Mouse (Mus musculus) midbrain, embryonic 11.5 days (tissue): ENCODE measurements at regions not wholly inside any gene's neighbourhood (a gene's known extent, or its start where the extent isn't known, plus 50 kb on each side); places are given as distances from the start of the nearest gene placed in this dataset.

Experiments used
- ATAC-seq: fragments of 200-750 bp; cut with Nextera tagmentation; 2 replicates; pipeline ENCODE4 v1.8.0; 2017; ENCODE audit warnings: moderate TSS enrichment, moderate library complexity; ENCODE audit not compliant: low FRiP score
- DNase-seq: peaks from one replicate; pipeline ENCODE4 v3.0.0; 2015; ENCODE audit warnings: low spot score; ENCODE audit errors: missing footprints
- H3K27ac ChIP-seq: fragments of 300-500 bp; sonication (generic); 2 replicates; pipeline ENCODE4 v1.5.1; 2014; ENCODE audit warnings: low read depth, low read length
- H3K27me3 ChIP-seq: fragments of 300-500 bp; sonication (generic); 2 replicates; pipeline ENCODE4 v1.6.1; 2014; ENCODE audit warnings: mild to moderate bottlenecking, low read length, moderate library complexity, mixed read lengths; ENCODE audit not compliant: control insufficient read depth, insufficient read depth
- H3K36me3 ChIP-seq: fragments of 300-500 bp; sonication (generic); 2 replicates; pipeline ENCODE4 v1.6.1; 2014; ENCODE audit warnings: mild to moderate bottlenecking, low read length, moderate library complexity, mixed read lengths; ENCODE audit not compliant: control insufficient read depth, insufficient read depth
- H3K4me1 ChIP-seq: fragments of 300-500 bp; sonication (generic); 2 replicates; pipeline ENCODE4 v1.6.1; 2014; ENCODE audit warnings: low read length; ENCODE audit not compliant: control insufficient read depth, insufficient read depth
- H3K4me2 ChIP-seq: fragments of 300-500 bp; sonication (generic); 2 replicates; pipeline ENCODE4 v1.6.1; 2014; ENCODE audit warnings: mild to moderate bottlenecking, moderate library complexity
- H3K4me3 ChIP-seq: fragments of 300-500 bp; sonication (generic); 2 replicates; pipeline ENCODE4 v1.5.1; 2014; ENCODE audit warnings: low read depth, low read length
- H3K9ac ChIP-seq: fragments of 300-500 bp; sonication (generic); 2 replicates; pipeline ENCODE4 v1.6.1; 2014; ENCODE audit warnings: low read length
- H3K9me3 ChIP-seq: fragments of 300-500 bp; sonication (generic); 2 replicates; pipeline ENCODE4 v1.6.1; 2016; ENCODE audit warnings: low read length; ENCODE audit not compliant: control insufficient read depth
- WGBS: fragments of 180-500 bp; shearing (Covaris S2); extraction: QIAGEN DNeasy Blood & Tissue Kit; methylation state at CpG from one replicate; pipeline ENCODE4 v1.1.7; 2014; 5-methylcytosine and 5-hydroxymethylcytosine counted together

- Histone ChIP-seq H3K4me2 (no peak overlapping the region), H3K36me3 (no peaks in the 10 kb centered on the region), H3K9ac (no peak overlapping the region), H3K4me1 (no peaks in the 10 kb centered on the region), H3K4me3 (no peak overlapping the region), H3K27ac (no peak overlapping the region), H3K27me3 (no peaks in the 10 kb centered on the region), H3K9me3 (no peaks in the 10 kb centered on the region)
- no peak for DNase-seq
- no peak for ATAC-seq
- WGBS: 86% methylated on average over 2 of the region's 2 CpGs
Measured at GRCm38 (mm10) chr12:77151471-77151870, 86.5 kb upstream of the Fut8 start.

- DNase-seq: no peak
- Histone ChIP-seq H3K27me3 (no peaks in the 10 kb centered on the region), H3K27ac (no peak overlapping the region), H3K4me2 (no peak overlapping the region), H3K36me3 (no peaks in the 10 kb centered on the region), H3K4me3 (no peak overlapping the region), H3K9ac (no peak overlapping the region), H3K4me1 (no peaks in the 10 kb centered on the region), H3K9me3 (no peaks in the 10 kb centered on the region)
- ATAC-seq: no peak
Measured at GRCm38 (mm10) chr12:77149835-77150234, 88.1 kb upstream of the Fut8 start.

GRCm38 (mm10) chr12:77148146-77148545 is 89.8 kb upstream of the Fut8 start:
- ATAC-seq: no peak
- no peaks in the 10 kb centered on the region for H3K27me3 ChIP-seq
- no peaks in the 10 kb centered on the region for H3K36me3 ChIP-seq
- no peaks in the 10 kb centered on the region for H3K4me1 ChIP-seq
- WGBS: 86% methylated on average over 2 of the region's 2 CpGs
- no peak overlapping the region for H3K27ac ChIP-seq
- no peak for DNase-seq
- no peak overlapping the region for H3K4me2 ChIP-seq
- no peaks in the 10 kb centered on the region for H3K9me3 ChIP-seq
- no peak overlapping the region for H3K4me3 ChIP-seq
- H3K9ac ChIP-seq: no peak overlapping the region

- no peaks in the 10 kb centered on the region for H3K36me3 ChIP-seq
- WGBS: 67% methylated on average over 3 of the region's 3 CpGs
- no peak overlapping the region for H3K9ac ChIP-seq
- no peaks in the 10 kb centered on the region for H3K9me3 ChIP-seq
- H3K27ac ChIP-seq: no peak overlapping the region
- H3K4me3 ChIP-seq: no peak overlapping the region
- no peaks in the 10 kb centered on the region for H3K4me1 ChIP-seq
- no peak overlapping the region for H3K4me2 ChIP-seq
- DNase-seq (no peak), ATAC-seq (no peak)
- no peaks in the 10 kb centered on the region for H3K27me3 ChIP-seq
Measured at GRCm38 (mm10) chr12:77143958-77144357, 94.0 kb upstream of the Fut8 start.

GRCm38 (mm10) chr12:77143521-77143920 is 94.4 kb upstream of the Fut8 start:
- Histone ChIP-seq H3K4me1 (no peaks in the 10 kb centered on the region), H3K4me3 (no peak overlapping the region), H3K4me2 (no peak overlapping the region), H3K9ac (no peak overlapping the region), H3K9me3 (no peaks in the 10 kb centered on the region), H3K27me3 (no peaks in the 10 kb centered on the region), H3K27ac (no peak overlapping the region), H3K36me3 (no peaks in the 10 kb centered on the region)
- WGBS: 81% methylated on average over 6 of the region's 6 CpGs
- DNase-seq: no peak
- ATAC-seq: no peak

- Histone ChIP-seq H3K9me3 (no peaks in the 10 kb centered on the region), H3K36me3 (no peaks in the 10 kb centered on the region), H3K9ac (no peak overlapping the region), H3K4me1 (no peaks in the 10 kb centered on the region), H3K27ac (no peak overlapping the region), H3K4me3 (no peak overlapping the region), H3K4me2 (no peak overlapping the region), H3K27me3 (no peaks in the 10 kb centered on the region)
- WGBS: 93% methylated on average over 12 of the region's 12 CpGs
- ATAC-seq: no peak
- DNase-seq: no peak
Measured at GRCm38 (mm10) chr12:77143105-77143504, 94.8 kb upstream of the Fut8 start.

GRCm38 (mm10) chr12:77142224-77142623 is 95.7 kb upstream of the Fut8 start:
- H3K9me3 ChIP-seq: no peaks in the 10 kb centered on the region

GRCm38 (mm10) chr12:77141260-77142201 is 96.4 kb upstream of the Fut8 start:
- DNase-seq: no peak
- H3K36me3 ChIP-seq: no peaks in the 10 kb centered on the region

More at GRCm38 (mm10) chr12:77142224-77142623, 95.7 kb upstream of the Fut8 start:
- ATAC-seq (no peak), DNase-seq (no peak)
- no peak overlapping the region for H3K4me2 ChIP-seq
- H3K9ac ChIP-seq: no peak overlapping the region
- no peaks in the 10 kb centered on the region for H3K27me3 ChIP-seq
- 93% methylated on average over 4 of the region's 4 CpGs for WGBS
- no peaks in the 10 kb centered on the region for H3K4me1 ChIP-seq
- H3K4me3 ChIP-seq: no peak overlapping the region
- H3K27ac ChIP-seq: no peak overlapping the region
- no peaks in the 10 kb centered on the region for H3K36me3 ChIP-seq

GRCm38 (mm10) chr12:77140656-77141055 is 97.3 kb upstream of the Fut8 start:
- Histone ChIP-seq H3K4me1 (no peaks in the 10 kb centered on the region), H3K36me3 (no peaks in the 10 kb centered on the region), H3K4me3 (no peak overlapping the region), H3K27ac (no peak overlapping the region), H3K9me3 (no peaks in the 10 kb centered on the region), H3K4me2 (no peak overlapping the region), H3K27me3 (no peaks in the 10 kb centered on the region), H3K9ac (no peak overlapping the region)
- DNase-seq (no peak), ATAC-seq (no peak)
- 76% methylated on average over 6 of the region's 6 CpGs for WGBS

More at GRCm38 (mm10) chr12:77141260-77142201, 96.4 kb upstream of the Fut8 start:
- H3K9me3 ChIP-seq: no peaks in the 10 kb centered on the region
- no peak for ATAC-seq
- no peak overlapping the region for H3K4me3 ChIP-seq
- no peak overlapping the region for H3K9ac ChIP-seq
- H3K27me3 ChIP-seq: no peaks in the 10 kb centered on the region
- no peak overlapping the region for H3K4me2 ChIP-seq
- no peaks in the 10 kb centered on the region for H3K4me1 ChIP-seq
- no peak overlapping the region for H3K27ac ChIP-seq
- WGBS: 82% methylated on average over 8 of the region's 8 CpGs
